Mouse (Mus musculus): ENCODE results near the gene Dusp15.
A peak's percentile ranks its signal among the peaks of the same experiment; 100 is the strongest.

Dusp15 gene

DNA sequence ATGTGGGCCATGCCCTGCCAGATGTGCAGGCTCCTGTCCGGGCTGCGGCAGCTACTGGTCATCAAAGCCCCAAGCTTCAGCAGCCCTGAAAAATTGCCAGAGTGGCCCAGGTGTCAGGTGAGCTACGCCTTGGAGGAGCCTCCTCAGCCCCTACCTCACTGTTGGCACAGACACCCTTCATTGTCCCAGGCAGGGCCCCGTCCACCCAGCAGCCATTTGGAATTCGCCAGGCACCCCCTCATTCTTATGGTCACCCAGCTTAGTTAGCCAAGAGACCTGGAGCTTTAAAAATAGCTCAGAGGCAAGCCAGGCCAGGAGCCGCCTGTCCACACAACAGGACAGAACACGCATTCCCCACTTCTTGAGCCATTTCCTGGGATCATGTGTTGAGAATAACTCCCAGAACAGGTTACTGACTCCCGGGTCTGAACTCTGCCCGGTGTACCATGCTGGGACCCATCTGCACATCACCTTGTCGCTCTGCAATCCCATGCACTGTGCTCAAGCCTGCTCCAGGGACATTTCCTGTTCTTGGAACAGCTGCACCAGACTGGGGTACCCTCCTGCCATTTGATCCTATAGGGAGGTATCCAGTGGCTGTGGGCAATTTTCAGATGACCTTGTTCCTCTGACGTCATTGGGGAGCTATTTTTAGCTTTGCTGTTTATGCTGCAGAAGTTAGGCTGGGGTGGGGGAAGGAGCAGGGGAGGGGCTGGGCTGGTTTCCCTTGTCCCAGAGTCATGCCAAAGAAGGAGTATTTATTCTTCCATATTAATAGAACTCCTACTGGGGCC, 46.3 kb downstream of the Dusp15 start:
- DNase-seq = peak in 1 of 2 experiments; percentile 38

DNA sequence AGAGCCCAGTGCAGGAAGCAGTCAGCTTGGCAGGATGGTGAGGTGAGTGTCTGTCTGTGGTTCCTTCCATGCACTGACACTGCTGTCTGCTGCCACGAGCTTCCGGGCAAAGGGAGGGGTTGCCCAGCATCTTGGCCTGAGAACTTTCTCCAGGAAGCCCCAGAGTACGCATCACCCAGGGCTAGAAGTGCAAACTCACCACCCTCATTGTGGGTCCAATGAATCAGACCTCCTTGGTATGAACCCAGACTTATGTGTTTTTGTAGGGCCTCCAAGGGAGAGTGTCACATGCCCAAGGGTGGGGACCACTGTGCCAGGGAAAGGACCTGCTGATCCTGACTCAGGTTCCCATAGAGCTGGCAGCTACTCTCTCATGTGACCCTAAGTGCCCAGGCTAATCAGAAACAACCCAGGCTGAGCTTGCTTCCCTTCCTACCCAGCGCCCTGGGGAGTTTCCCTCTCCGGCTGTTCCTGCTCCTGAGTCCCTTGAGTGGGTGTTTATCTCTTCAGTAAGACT, 47.3 kb downstream of the Dusp15 start:
- DNase-seq = peak in 1 of 2 experiments; percentile 28

DNA sequence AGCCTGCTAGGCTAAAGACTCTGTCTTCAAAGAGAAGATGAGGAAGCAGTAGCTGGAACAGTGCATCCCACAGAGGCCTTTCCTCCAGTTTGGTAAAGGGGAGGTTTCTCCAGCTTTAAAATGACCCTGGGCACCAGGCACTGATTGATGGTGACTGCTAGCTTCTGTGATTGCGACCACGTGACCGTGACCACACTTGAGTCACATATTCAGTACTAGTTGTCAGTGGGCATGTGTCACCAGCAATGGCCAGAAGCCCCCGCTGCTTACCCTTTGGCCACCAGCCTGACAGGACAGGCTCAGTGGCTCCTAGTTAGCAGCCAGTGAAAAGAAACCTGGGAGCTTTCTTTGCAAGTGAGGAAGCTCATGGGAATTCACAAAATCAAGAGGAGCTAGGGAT, 47.9 kb downstream of the Dusp15 start:
- DNase-seq = peak in 1 of 2 experiments; percentile 53

DNA sequence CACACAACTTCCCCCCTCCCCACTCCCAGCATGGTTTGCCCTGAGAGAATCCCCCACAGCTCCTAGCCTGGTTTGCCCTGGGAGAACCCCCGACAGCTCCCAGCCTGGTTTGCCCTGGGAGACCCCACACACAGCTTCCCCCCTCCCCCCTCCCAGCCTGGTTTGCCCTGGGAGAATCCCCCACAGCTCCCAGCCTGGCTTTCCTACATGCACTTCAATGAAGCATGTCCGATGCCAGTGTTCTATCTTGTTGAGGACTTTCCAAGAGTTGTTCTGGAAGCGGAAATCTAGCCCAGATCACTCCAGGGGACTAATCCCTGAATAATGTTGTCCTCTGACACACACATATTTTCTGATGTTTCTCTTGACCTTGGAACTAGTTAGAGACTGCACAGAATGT, 48.8 kb downstream of the Dusp15 start:
- DNase-seq = no peak

DNA sequence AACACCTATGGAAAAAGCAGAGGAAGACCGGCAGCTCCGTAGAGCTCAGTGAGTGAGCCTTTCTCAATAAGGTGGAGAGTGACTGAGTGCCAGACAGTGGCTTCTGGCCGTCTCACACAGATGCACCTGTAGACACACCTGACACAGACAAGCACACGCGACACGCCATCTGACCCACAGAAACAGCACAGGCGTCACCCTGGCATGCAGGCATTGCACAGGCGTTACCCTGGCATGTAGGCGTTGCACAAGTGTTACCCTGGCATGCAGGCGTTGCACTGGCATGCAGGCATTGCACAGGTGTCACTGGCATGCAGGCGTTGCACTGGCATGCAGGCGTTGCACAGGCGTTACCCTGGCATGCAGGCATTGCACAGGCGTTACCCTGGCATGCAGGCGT, 50.2 kb downstream of the Dusp15 start:
- no peak for DNase-seq

DNA sequence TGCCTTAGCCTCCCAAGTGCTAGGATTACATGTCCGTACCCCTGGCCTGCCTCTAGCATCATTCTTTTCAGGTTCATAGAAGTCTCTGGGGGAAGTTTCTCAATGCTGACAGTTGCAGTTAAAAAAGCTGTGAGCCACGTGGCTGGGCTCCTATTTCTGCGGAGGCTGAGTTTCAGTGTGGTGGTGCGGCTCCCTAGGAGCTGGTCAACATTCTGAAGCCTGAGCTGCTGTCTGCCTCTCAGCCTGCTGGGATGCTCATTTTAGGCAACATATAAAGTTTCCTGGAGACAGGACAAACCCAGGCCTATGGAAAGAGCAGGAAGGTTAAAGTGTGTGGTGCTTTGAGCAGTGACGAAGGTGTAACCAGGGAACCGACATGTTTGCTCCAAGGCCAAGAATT, 52.5 kb downstream of the Dusp15 start:
- no peak for DNase-seq

DNA sequence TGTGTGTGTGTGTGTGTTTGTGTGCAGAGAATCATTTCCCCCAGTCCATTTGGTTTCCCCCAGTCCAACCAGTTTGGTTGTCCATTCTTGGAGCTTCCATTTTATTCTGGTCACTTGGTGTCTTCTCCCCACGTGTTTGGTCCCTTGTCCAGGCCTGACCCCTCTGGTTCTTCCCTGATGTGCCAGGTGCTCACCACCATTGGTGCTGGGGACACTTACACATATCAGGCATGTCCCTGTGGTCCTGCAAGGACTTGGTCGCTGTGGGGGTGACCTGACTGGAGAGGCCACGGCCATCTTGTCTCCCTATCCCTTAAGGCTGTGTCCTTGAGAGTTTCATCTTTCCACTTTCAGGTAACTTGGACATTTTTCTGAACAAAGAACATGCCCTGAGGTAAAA, 54.6 kb downstream of the Dusp15 start:
- DNase-seq = no peak

DNA sequence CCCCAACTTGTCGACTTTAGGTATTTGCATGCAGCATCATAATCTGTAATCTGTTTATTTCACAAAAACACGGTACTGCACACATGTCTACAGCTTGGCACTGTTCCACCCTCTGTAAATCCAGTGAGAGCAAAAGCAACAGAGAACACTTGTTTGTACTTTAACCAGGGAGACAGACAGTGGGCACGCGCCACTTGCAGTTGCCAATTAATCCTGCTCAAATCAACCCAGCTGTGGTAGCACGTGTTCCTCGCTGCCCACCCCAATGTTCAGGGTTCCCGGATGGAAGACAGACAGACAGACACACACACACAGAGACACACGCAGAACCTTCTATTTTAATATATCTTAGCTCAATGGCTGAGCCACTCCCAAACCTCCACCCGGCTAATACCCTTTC, 55.7 kb downstream of the Dusp15 start:
- DNase-seq = no peak
